In genomic region chr11:50638868-50639220, GRCm38 (mm10) we compare ENCODE assay signal across 23 mouse cellular contexts. TPM values are rescaled to one million over a fixed set of nuclear protein-coding genes. Genes with fewer than 3 reads are reported as not detected.
"Had no signal": no experiment of that assay in that cellular context is flagged by ENCODE, and none has a peak within 500 bp of the region (broad histone marks: within the 10 kb centered on the region; RNA-seq: fewer than 3 reads in every experiment).

No protein-coding gene starts in this region.

- H3K27ac ChIP-seq: heart, embryonic 10.5 days; hindbrain, embryonic 10.5 days; hindbrain, embryonic 13.5 days; intestine, embryonic 15.5 days; layer of hippocampus, adult 2 months; left cerebral cortex, adult 2 months; limb, embryonic 13.5 days; limb, embryonic 15.5 days; liver, embryonic 12.5 days; liver, embryonic 14.5 days had no signal

- ATAC-seq: inflammation-experienced regulatory T-cells, adult 6 months; intestine, embryonic 15.5 days; intestine, postnatal 0 days; liver, embryonic 12.5 days had no signal

- H3K27me3 ChIP-seq: heart, embryonic 12.5 days; hindbrain, embryonic 13.5 days; intestine, embryonic 15.5 days; limb, embryonic 13.5 days; limb, embryonic 15.5 days; liver, embryonic 12.5 days had no signal

- H3K36me3 ChIP-seq: heart, embryonic 10.5 days; heart, embryonic 12.5 days; hindbrain, embryonic 10.5 days; hindbrain, embryonic 13.5 days; intestine, embryonic 15.5 days; limb, embryonic 13.5 days; limb, embryonic 15.5 days; liver, embryonic 12.5 days had no signal

- H3K9ac ChIP-seq: heart, embryonic 12.5 days; hindbrain, embryonic 13.5 days; intestine, embryonic 15.5 days; limb, embryonic 13.5 days; limb, embryonic 15.5 days; liver, embryonic 12.5 days; liver, embryonic 14.5 days had no signal

- DNase-seq: gastrocnemius, postnatal 10 days; heart, adult 18-20 months; heart, postnatal 10 days; heart, postnatal 4 days; kidney, adult 18-20 months; kidney, adult 8-10 months; kidney, postnatal 10 days; kidney, postnatal 25 days; kidney, postnatal 4 days had no signal

- H3K9me3 ChIP-seq: heart, embryonic 10.5 days; hindbrain, embryonic 10.5 days; hindbrain, embryonic 13.5 days; intestine, embryonic 15.5 days; limb, embryonic 13.5 days; limb, embryonic 15.5 days; liver, embryonic 12.5 days had no signal

- H3K4me1 ChIP-seq: hindbrain, embryonic 10.5 days; hindbrain, embryonic 13.5 days; liver, embryonic 12.5 days had no signal

- H3K4me3 ChIP-seq: heart, embryonic 10.5 days; heart, embryonic 12.5 days; hindbrain, embryonic 10.5 days; hindbrain, embryonic 13.5 days; intestine, embryonic 15.5 days; layer of hippocampus, adult 2 months; left cerebral cortex, adult 2 months; limb, embryonic 13.5 days; limb, embryonic 15.5 days; liver, embryonic 12.5 days had no signal

- H3K4me2 ChIP-seq: heart, embryonic 12.5 days; hindbrain, embryonic 13.5 days; intestine, embryonic 15.5 days; limb, embryonic 13.5 days; limb, embryonic 15.5 days; liver, embryonic 12.5 days had no signal

RNA-seq across cellular contexts. Expression of gene Adamts2, which starts 37.0 kb away (rescaled TPM):
- total RNA-seq: granulocyte monocyte progenitor cell, adult 5-6 weeks had no signal
- polyA plus RNA-seq: inflammation-experienced regulatory T-cells, adult 6 months had no signal
